Mouse (Mus musculus): Measurements from ENCODE around the gene Ap1g1. TPM values are rescaled to one million over a fixed set of nuclear protein-coding genes. Genes with fewer than 3 reads are reported as not detected.

Gene Ap1g1
- total RNA-seq, 2 experiments from 2014 or later: 87.0 to 96.8 TPM

GRCm38 (mm10) chr8:109904928-109905668 lies 126.7 kb downstream of the Ap1g1 start:
- no peak for DNase-seq (ENCODE audit: low spot score in 2 of 2)

GRCm38 (mm10) chr8:109906907-109907306 lies 128.6 kb downstream of the Ap1g1 start:
- peak in 1 of 2 experiments; percentile 57 for DNase-seq (ENCODE audit: low spot score in 2 of 2)
- intact Hi-C loops (cut with DNase I): no loop called here

More at GRCm38 (mm10) chr8:109904928-109905668, 126.7 kb downstream of the Ap1g1 start:
- intact Hi-C loops (cut with DNase I): no loop called here

- intact Hi-C loops (cut with DNase I): no loop called here
- no peak for DNase-seq (ENCODE audit: low spot score in 2 of 2)
Measured at GRCm38 (mm10) chr8:109907376-109907775, 129.0 kb downstream of the Ap1g1 start.

Other genes starting within 250 kb of the Ap1g1 start
- gene Dhx38, start 212.7 kb upstream of the Ap1g1 start, total RNA-seq (2021): 10 to 100 TPM; 26.3 to 28.2 TPM
- 10 to 100 TPM; 14.8 to 17.5 TPM for gene Txnl4b, start 212.7 kb upstream of the Ap1g1 start, total RNA-seq (2021)
- gene Hp, start 199.4 kb upstream of the Ap1g1 start, total RNA-seq (2021): under 1 TPM in 1 of 2 experiments, not detected in 1; 0.57 TPM
- 10 to 100 TPM; 15.2 to 18.1 TPM for gene Dhodh, start 169.9 kb upstream of the Ap1g1 start, total RNA-seq (2021)
- gene Pkd1l3, start 164.0 kb upstream of the Ap1g1 start, total RNA-seq (2021): under 1 TPM; 0.44 to 0.94 TPM
- gene Ist1, start 85.3 kb upstream of the Ap1g1 start, total RNA-seq (2021): 10 to 100 TPM; 72.4 to 77.4 TPM
- 10 to 100 TPM; 47.0 to 48.4 TPM for gene Zfp821, start 73.0 kb upstream of the Ap1g1 start, total RNA-seq (2021)
- gene Atxn1l, start 40.8 kb upstream of the Ap1g1 start, total RNA-seq (2021): 10 to 100 TPM; 36.9 to 38.5 TPM
- gene Phlpp2, start 90.0 kb downstream of the Ap1g1 start, total RNA-seq (2021): 10 to 100 TPM; 33.7 to 35.1 TPM
- not detected for gene Marveld3, start 183.6 kb downstream of the Ap1g1 start, total RNA-seq (2021)
- gene Tat, start 211.9 kb downstream of the Ap1g1 start, total RNA-seq (2021): not detected